Mouse (Mus musculus) liver, adult 2 months (tissue): ENCODE data around the gene Kalrn. TPM values are rescaled to one million over a fixed set of nuclear protein-coding genes. Genes with fewer than 3 reads are reported as not detected.

Experiments used
- DNase-seq: peaks from one replicate; pipeline ENCODE4 v3.0.0-alpha.2; 2011; ENCODE audit warnings: low read depth, low spot score; ENCODE audit errors: extremely low read depth
- H3K27ac ChIP-seq: fragments of 200-500 bp; replicated peaks from 2 replicates; pipeline ENCODE4 v1.5.1; 2012; ENCODE audit warnings: low read depth, mild to moderate bottlenecking, control low read depth, inconsistent platforms, low read length; ENCODE audit not compliant: insufficient read depth
- H3K27me3 ChIP-seq: fragments of 200-500 bp; 2 replicates; pipeline ENCODE4 v1.6.1; 2012; ENCODE audit warnings: mild to moderate bottlenecking, moderate library complexity, low read length, inconsistent platforms; ENCODE audit not compliant: control insufficient read depth, insufficient read depth
- H3K36me3 ChIP-seq: fragments of 200-500 bp; 2 replicates; pipeline ENCODE4 v1.6.1; 2012; ENCODE audit warnings: low read length, inconsistent platforms; ENCODE audit not compliant: control insufficient read depth, insufficient read depth
- H3K4me1 ChIP-seq: fragments of 200-500 bp; 2 replicates; pipeline ENCODE4 v1.6.1; 2011; ENCODE audit warnings: low read length; ENCODE audit not compliant: control insufficient read depth, insufficient read depth
- H3K4me3 ChIP-seq: fragments of 200-500 bp; 2 replicates; pipeline ENCODE4 v1.5.1; 2011; ENCODE audit warnings: low read depth, mild to moderate bottlenecking, control low read depth, low read length, moderate library complexity; ENCODE audit not compliant: insufficient read depth
- H3K79me2 ChIP-seq: fragments of 200-500 bp; 2 replicates; pipeline ENCODE4 v1.6.1; 2012; ENCODE audit warnings: inconsistent platforms, mild to moderate bottlenecking, low read length, moderate library complexity; ENCODE audit not compliant: control insufficient read depth, insufficient read depth
- H3K9ac ChIP-seq: fragments of 200-500 bp; 2 replicates; pipeline ENCODE4 v1.6.1; 2012; ENCODE audit warnings: low read depth, mild to moderate bottlenecking, control low read depth, inconsistent platforms, low read length
- CTCF ChIP-seq: fragments of 200-500 bp; IDR thresholded peaks from 2 replicates; pipeline ENCODE4 v1.5.1; 2011; ENCODE audit warnings: low read depth, low read length, control low read depth
- POLR2A ChIP-seq: fragments of 200-500 bp; IDR thresholded peaks from 2 replicates; pipeline ENCODE4 v1.6.1; 2011; ENCODE audit warnings: low read length, control low read depth; ENCODE audit not compliant: insufficient read depth; ENCODE audit errors: extremely low read depth
- WGBS: fragments of 180-500 bp; shearing (Covaris S2); methylation state at CpG from one replicate; pipeline ENCODE4 v1.1.7; 2018; 5-methylcytosine and 5-hydroxymethylcytosine counted together
- polyA plus RNA-seq: library from polyadenylated mRNA; depleted of rRNA; stranded (reverse); fragments of >200 nt; gene quantifications from 2 replicates; pipeline ENCODE4 v1.2.3, GENCODE M21; 2012
- total RNA-seq: library from RNA; depleted of rRNA; stranded (reverse); fragments of >200 nt; gene quantifications from 2 replicates; pipeline ENCODE4 v1.2.3, GENCODE M21; 2014

Kalrn gene
- total and polyA plus RNA-seq, 2 experiments: 14.0 to 34.8 TPM

DNA sequence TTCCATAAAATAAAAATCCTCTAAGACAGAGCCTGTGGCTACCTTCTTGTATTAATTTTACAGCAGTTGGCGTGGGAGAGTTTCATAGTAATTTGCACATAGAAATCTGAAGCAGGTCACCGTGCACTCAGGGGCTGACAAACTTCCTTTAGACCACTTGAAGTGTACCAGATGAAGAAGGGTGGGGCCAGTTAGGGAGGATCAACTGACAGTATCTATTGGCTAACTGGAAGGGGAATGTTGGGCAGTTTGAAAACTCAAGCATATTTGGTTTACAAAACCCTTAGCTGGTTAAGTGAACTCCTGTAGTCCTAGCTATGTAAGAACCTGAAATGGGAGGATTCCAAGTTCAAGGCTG is 606.1 kb downstream of the Kalrn start:
- H3K9ac ChIP-seq: 0 out of 2 replicates have a peak overlapping the region, but pooled peaks have one; percentile 17
- H3K4me3 ChIP-seq: no peak overlapping the region; the same call in 1 of the 2 replicates
- WGBS: 70% methylated on average over 2 of the region's 2 CpGs
- H3K79me2 ChIP-seq: no peaks in the 10 kb centered on the region
- peaks cover 3% of the 10 kb centered on the region; the same call in 1 of the 2 replicates for H3K36me3 ChIP-seq
- TF ChIP-seq POLR2A (no peak), CTCF (no peak)
- no peak overlapping the region for H3K27ac ChIP-seq
- peaks cover 15% of the 10 kb centered on the region for H3K4me1 ChIP-seq
- DNase-seq: no peak
- no peaks in the 10 kb centered on the region for H3K27me3 ChIP-seq

DNA sequence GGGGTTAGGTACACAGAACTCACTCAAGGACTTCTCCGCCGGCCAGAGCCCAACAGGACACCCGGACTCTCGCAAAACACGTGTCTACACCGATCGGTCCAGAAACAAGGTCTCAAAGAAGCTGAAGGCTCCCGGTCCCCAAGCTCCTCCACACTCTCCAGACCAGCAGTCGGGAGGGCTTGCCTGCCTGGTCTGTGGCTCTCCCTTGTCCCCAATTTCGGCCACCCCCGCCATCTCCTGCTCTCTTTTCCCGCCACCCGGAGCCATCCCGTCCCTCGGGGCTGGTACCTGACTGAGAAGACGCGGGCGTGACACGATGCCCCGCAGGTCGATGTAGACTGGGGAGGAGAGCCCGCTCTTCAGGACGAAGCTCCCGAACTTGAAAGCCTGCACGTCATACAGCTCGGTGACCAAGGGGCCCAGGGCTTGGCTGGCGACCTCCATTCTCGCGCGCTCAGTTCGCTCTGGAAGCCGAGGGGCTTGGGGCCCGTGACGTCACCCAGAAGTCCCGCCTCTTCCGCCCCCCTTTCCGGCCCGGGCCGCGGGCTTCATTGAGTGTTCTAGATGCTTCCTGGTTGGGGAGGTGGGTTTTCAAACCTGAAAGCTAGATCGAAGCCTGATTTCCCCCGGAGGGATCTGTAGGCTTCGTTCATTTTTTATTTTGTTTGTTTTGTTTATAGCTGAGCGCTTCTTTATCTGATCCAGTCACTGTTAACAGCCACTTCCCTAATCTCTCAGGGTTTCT is 606.6 kb downstream of the Kalrn start, which contains the start of gene Umps:
TSS of gene Umps (minus strand) at position 501 of the 745 bp plus-strand sequence.
- WGBS: under 1% methylated on average over 44 of the region's 44 CpGs
- Histone ChIP-seq H3K27ac (peak within 1 kb of the TSS; percentile 76), H3K4me1 (peaks cover 15% of the 10 kb centered on the region), H3K36me3 (peaks cover 7% of the 10 kb centered on the region), H3K4me3 (peak within 1 kb of the TSS; percentile 80), H3K79me2 (peaks cover 4% of the 10 kb centered on the region; the same call in 1 of the 2 replicates), H3K9ac (peak within 1 kb of the TSS; percentile 75), H3K27me3 (no peaks in the 10 kb centered on the region)
- peak; percentile 68 for DNase-seq
- TF ChIP-seq CTCF (no peak), POLR2A (0 out of 2 replicates have a peak, but pooled peaks have one; percentile 15)

DNA sequence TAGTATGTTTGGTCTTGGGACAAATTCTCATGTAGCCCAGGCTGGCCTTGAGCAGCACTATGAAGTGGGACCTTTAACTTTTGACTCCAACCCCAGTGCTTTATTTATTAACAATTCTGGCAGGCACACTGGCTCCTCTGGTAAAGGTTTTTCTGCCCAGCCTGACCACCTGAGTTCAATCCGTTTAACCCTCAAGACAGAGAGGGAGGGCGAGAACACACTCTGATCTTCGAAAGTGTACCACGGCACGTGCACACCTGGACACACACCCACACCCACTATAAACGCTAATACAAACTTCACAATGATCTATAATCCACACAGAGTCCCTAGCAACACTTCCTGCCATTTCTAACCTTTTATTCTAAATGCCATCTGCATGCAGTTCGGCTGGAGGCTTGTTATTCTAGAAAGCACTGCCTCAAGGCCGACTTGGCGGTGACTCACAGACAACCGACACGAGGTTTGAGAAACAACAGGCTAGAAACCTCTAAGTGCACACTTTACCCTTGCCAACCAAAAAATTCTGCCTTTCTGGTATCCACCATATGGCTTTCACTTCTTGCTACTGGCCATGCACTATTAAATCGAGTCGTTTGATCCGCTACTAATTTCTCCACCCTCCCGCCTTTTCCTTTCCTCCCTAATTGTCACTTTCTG is 607.3 kb downstream of the Kalrn start:
- WGBS: 4% methylated on average over 15 of the region's 15 CpGs

DNA sequence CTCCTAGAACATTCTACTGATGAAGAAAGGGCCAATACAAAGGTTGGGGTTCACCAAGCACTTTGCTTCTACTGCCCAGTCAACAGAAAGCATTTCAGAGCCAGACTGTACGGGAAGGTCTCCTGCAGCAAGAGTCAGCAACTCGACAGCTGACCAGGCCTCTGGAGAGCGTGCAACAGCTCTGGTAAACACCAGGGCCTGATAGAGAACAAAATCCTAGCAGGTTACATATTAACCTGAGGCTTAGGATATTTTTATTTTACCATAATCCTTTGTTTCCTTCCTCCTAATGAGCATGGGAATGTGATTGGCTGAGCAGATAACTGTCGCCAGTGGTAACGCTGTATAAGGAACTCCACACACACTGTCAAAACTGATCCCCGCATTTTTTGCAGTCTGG is 609.8 kb downstream of the Kalrn start:
- peaks cover 9% of the 10 kb centered on the region; the same call in 1 of the 2 replicates for H3K79me2 ChIP-seq
- no peak overlapping the region for H3K9ac ChIP-seq
- TF ChIP-seq CTCF (no peak), POLR2A (no peak)
- H3K27me3 ChIP-seq: no peaks in the 10 kb centered on the region
- no peak overlapping the region for H3K4me3 ChIP-seq
- peak; percentile 98 for DNase-seq
- WGBS: 36% methylated on average over 6 of the region's 6 CpGs
- H3K4me1 ChIP-seq: peaks cover 15% of the 10 kb centered on the region
- peaks cover 28% of the 10 kb centered on the region for H3K36me3 ChIP-seq
- peak overlapping the region; percentile 41 for H3K27ac ChIP-seq

More for the DNA sequence above, 607.3 kb downstream of the Kalrn start:
- H3K79me2 ChIP-seq: peaks cover 7% of the 10 kb centered on the region; the same call in 1 of the 2 replicates
- H3K4me3 ChIP-seq: peak overlapping the region; percentile 80
- no peaks in the 10 kb centered on the region for H3K27me3 ChIP-seq
- H3K9ac ChIP-seq: peak overlapping the region; percentile 75
- no peak for TF ChIP-seq CTCF
- no peak for TF ChIP-seq POLR2A
- DNase-seq: peak; percentile 79
- peaks cover 14% of the 10 kb centered on the region for H3K36me3 ChIP-seq
- peaks cover 15% of the 10 kb centered on the region for H3K4me1 ChIP-seq
- peak overlapping the region; percentile 76 for H3K27ac ChIP-seq

DNA sequence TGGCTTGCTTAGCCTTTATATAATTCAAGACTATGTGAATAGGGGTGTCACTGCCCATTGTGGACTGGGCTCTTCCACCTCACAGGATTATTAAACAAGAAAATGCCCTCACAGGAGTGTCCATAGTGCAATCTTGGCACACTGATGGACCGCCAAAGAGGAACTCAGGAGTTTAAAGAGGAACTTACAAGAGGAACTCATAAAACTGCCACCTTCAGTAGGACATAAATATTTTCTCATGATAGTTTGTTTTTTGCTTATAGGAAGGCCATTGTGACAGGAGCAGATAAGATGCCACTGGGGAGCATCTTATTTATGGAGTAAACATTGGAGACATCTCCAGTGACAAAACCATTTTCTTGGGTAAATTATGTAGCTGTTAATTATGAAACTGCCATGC is 618.5 kb downstream of the Kalrn start:
- no peaks in the 10 kb centered on the region for H3K27me3 ChIP-seq
- H3K4me1 ChIP-seq: peaks cover 7% of the 10 kb centered on the region
- no peak overlapping the region for H3K9ac ChIP-seq
- H3K36me3 ChIP-seq: peaks cover 42% of the 10 kb centered on the region
- H3K27ac ChIP-seq: no peak overlapping the region
- H3K79me2 ChIP-seq: no peaks in the 10 kb centered on the region
- TF ChIP-seq POLR2A: no peak
- TF ChIP-seq CTCF: no peak
- 88% methylated on average over 1 of the region's 1 CpGs for WGBS
- DNase-seq: no peak
- H3K4me3 ChIP-seq: no peak overlapping the region
